Mouse (Mus musculus) kidney, adult 18-20 months (tissue): ENCODE measurements around the gene Ttll10.

ENCODE experiments used
- DNase-seq: peaks from one replicate; pipeline ENCODE4 v3.0.0; 2021

Ttll10 gene

DNA sequence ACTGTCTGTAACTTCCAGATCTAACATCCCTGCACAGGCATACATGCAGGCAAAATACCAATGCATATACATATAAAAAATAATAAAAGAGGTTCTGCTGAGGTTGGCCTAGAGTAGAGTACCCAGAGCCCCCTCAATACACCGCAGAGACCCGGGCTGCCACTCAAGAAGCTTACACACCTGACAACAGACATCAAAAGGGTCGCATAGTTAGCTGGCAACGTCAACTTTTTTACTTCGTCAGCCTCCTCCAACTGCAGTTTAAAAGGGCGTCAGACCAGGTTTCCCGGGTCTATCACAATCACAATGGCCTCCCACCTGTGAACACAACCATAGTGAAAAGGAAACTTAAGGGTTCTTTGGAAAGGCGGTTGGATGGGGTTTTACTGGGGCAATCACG, 35.7 kb downstream of the Ttll10 start:
- DNase-seq: no peak

DNA sequence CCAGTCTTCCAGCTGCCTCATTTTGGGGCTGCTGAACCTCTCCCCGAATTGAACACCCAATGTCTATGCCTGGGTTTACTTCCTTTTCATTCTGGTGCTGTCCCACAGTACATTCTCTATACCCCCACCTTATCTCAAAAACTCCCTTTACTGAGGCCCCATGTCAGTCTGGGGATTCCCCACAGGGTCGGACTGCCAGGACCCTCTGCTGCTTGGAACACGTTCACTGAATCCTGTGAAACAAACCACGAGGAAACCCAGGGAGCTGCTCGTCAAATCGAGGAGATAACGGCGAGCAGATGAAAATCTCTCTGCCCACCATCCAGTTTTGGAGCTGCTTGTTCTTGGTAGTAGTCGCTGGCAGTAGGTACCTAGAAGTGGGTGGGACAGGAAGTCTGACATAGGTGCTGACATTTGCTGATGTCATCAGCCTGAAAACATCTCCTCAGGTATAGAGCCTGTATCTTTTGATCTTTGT, 37.2 kb downstream of the Ttll10 start:
- no peak for DNase-seq

DNA sequence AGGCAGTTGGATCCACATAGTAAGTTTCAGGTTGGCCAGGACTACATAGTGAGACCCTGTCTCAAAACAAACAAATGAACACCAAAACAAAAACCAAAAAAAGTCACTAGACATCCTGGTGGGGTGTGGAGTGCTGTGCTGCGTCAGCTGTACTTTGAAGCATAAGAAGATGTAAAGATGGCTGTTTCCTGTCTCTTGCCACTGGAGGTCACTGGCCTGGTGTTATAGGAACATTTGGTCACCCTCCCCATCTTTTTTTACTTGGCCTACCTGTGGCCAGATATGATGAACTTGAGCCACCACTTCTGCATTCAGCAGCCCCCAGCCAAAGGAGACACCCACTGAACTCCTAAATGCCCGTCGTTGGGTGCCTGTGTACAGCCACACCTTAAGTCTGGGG, 37.8 kb downstream of the Ttll10 start:
- no peak for DNase-seq

DNA sequence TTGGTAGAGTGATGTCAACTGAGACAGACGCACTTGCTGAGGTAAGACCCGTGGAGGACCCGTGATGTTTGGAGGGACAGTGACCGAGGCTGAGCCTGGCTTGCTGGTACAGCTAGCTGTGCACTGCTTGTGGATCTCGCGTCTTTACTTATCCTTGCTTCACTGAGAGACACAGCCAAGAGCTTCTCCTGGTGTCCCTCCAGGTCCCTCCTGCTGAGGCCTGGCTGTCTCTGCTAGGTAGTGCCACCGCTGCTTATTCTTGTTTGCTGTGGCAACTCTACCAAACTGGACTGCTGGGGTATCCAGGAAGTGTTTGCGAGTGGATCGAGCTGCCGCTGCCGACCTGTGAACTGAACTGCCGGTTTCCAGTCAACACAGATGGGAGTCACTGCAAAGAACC, 39.4 kb downstream of the Ttll10 start:
- DNase-seq: no peak

DNA sequence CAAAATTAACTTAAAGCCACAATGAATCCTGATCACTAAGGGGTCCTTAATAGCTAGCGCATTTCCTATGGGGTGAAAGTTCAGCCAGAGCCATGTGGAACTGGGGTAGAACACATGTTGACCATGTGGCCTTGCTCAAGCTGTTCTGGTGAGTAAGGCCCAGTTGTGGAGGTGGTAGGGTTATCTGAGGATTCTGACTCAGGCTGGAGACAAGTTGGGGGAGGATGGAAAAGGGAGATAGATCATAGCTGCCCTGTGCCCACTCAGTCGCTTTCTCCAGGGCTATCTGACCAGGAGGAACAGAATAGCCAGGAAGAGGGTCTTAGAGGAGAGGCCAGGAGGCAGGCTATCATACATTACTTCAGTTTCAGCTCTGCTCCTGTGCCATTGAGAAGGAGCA, 44.8 kb downstream of the Ttll10 start:
- no peak for DNase-seq

DNA sequence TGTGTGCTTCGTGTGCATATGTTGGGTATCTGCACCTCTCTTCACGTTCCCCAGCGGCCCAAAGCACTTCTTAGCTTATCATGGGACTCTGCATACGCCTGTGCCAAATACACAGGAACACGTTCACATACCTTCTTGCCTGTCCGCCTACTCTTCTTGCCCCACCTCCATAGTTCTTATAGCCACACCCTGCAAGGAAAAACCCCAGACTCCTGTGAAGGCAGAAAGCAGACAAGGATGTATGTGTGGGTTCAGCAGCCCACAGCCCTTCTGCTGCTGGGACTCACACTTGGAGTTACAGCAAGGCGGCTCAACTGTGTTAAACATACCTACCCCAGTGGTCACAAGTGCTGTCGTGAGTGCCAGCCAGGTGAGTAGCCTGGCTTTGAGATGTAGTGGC, 45.6 kb downstream of the Ttll10 start, which contains the start of gene Tnfrsf4:
Gene Tnfrsf4, plus strand, starts transcription at position 207 of the 400 bp plus-strand sequence.
- no peak for DNase-seq

DNA sequence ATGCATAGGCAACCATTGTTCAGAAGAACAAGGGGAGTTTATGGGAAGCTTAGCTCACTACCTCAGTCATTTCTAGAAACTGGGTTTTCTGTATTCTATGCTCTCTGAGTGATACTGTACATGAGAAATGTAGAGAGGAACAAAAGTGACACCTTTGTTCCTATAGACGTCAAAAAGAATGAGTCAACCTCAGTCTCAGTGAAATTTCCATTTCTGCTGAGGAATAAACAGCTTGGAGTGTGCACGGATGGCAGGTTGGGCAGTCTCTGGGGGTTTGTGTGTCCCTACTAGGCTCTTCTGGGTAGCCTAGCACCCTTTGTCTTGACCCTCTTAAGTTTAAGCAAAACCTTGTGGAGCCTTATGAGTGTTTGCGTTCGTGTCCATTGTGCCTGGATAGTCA, 50.8 kb downstream of the Ttll10 start:
- DNase-seq: no peak

DNA sequence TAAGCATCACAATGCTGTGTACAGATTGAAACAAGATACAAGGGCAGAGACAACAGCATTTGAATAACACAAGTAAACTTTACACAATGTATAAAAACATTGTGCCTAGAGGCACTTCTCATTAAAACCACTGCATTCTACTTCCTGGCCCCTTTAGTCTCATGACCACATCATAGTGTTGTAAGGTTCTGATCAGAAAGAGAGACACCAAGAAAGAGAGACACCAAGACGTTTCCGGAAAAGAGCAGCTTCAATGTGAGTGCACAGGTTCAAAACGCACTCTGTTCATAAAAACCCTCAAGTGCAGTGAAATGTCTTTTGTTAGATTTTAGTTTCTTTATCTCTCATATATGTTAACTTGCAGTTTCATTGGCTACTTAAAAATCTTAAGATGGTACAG, 55.1 kb downstream of the Ttll10 start:
- no peak for DNase-seq

DNA sequence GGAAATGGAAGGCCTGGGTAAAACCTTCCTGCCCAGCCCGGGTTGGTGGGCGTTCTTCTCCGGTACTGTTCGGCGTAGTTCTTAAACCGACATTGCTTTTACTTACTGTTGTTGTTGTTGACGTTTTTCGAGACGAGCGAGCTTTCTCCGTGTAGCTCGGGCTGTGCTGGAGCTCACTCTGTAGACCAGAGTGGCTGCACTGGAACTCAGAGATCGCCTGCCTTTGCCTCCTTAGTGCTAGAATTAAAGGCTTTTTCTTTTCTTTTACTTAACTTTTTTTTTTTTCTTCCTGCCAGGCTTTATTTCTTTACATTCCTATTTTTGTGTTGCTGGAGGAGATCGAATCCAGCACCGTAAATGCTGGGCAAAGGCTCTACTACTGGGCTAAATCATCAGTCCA, 65.6 kb downstream of the Ttll10 start:
- DNase-seq: no peak

DNA sequence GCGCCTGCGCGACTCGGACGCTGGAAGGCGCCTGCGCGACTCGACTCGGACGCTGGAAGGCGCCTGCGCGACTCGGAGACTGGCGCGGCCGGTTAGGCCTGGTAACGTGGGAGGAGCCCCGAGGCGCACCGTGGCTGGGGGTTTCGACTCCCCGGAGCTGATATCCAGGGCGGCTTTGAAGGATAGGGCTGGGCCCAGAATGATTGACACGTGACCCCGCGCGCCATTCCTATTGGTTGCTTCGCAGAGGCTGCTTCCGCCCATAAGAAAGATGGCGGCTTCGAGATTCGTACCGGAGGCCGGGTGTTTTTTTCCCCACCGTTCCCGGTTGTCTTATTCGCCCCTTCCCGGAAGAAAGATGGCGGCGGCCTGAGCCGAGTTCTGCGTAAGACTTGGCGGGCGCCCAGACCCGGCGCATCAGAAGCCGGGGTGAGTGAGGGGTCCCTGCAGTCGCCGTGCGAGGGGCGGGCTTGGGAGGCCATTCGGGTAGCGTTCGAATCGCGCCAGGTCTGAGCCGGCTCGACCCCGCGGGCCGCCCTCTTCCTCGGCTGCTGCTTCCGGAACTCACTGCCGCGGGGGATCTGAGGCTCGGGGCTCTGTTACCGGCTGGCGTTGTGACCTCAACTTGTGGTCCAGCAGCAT, 66.2 kb downstream of the Ttll10 start:
- DNase-seq: peak; percentile 100

DNA sequence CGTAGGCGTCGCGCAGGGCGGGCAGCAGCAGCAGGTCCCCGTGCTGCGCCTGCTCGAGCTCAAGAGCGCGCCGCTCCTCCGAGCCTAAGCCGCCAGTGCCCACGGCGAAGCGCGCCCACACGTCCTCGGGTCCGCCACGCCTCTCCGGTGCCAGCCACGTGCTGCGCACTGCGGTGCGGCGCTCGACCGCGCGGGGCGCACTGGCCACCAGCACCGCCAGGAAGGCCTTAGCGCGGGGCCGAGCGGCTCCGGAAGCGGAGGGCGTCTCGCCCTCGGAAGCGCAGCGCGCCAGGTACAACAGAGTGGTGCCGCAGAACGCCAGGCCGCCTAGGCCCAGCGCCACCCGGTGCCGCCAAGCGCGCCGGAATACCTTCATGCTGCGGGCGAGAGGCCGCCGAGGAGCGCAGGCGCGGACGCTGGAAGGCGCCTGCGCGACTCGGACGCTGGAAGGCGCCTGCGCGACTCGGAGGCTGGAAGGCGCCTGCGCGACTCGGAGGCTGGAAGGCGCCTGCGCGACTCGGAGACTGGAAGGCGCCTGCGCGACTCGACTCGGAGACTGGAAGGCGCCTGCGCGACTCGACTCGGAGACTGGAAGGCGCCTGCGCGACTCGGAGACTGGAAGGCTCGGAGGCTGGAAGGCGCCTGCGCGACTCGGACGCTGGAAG, 66.8 kb downstream of the Ttll10 start, which contains the start of the genes B3galt6 and Sdf4:
Gene B3galt6, minus strand, starts transcription at position 409 of the 665 bp plus-strand sequence.
Gene Sdf4, plus strand, starts transcription at position 632 of the 665 bp plus-strand sequence.
- peak; percentile 93 for DNase-seq

DNA sequence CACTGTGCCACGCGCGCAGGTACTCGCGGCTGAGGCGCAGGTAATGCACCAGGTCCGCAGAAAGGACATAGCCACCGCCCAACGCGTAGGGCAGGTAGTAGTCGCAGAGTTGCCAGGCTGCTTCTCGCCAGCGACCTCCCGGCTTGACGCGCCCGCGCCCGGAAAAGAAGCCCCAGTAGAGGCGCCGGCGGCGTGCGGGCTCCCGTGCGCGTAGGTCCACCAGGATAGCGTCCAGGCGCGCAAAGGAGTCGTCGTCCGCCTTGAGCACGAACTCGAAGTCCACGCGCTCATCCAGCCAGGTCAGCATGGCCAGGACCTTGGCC, 67.3 kb downstream of the Ttll10 start:
- no peak for DNase-seq

DNA sequence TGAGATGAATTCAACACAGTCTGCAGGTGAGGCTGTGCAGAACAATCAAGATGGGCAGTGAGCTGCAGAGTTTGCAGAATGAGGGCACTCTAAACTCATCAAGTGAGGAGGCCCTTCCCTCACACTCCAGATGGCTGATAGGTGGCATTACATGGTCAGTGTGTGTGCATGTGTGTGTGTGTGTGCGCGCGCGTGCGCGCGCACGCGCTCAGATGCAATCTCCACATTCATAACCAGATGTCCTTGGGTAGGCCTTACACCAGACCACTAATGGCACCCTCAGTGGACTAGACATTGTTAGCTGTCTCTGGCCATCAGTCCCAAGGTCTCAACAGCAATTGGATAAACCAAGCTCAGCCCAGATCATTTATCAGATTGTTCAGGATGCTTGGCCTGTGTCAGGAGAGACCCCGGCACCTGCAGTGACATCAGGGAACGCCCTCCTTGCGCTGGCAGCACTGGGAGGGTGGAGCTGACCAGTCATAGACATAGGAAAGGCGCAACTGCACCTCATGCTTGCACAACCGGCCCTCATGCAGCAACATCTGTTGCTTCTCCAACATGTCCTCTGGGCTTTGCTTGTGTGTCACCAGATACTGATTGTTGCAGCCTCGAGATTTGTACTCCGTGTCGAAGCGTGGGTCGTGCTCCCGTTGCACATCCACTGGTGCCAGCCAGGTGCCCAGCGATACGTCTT, 67.9 kb downstream of the Ttll10 start:
- DNase-seq: no peak
